Mouse (Mus musculus): Measurements from ENCODE around the gene Efcab1.

Gene Efcab1

GRCm38 (mm10) chr16:15014724-15015123, 108.3 kb downstream of the Efcab1 start:
- no peak for DNase-seq (ENCODE audit: low read depth, low spot score)
